Mouse (Mus musculus) hindbrain, embryonic 15.5 days (tissue): ENCODE results near the gene Dtx3. TPM values are rescaled to one million over a fixed set of nuclear protein-coding genes. Genes with fewer than 3 reads are reported as not detected.
"Not testable (repeated sequence)": the region's sequence is repeated elsewhere in the genome, so short reads cannot be mapped to it uniquely, and the experiment has no call there.

Source experiments
- ATAC-seq: fragments of 200-750 bp; cut with Nextera tagmentation; 2 replicates; pipeline ENCODE4 v1.8.0; 2017; ENCODE audit warnings: low read depth, moderate number of reproducible peaks, moderate TSS enrichment; ENCODE audit not compliant: low FRiP score
- H3K27ac ChIP-seq: fragments of 300-500 bp; sonication (generic); replicated peaks from 2 replicates; pipeline ENCODE4 v1.5.1; 2015; ENCODE audit warnings: mild to moderate bottlenecking, inconsistent platforms
- H3K27me3 ChIP-seq: fragments of 300-500 bp; sonication (generic); 2 replicates; pipeline ENCODE4 v1.6.1; 2015; ENCODE audit warnings: control low read depth, inconsistent platforms
- H3K36me3 ChIP-seq: fragments of 300-500 bp; sonication (generic); 2 replicates; pipeline ENCODE4 v1.6.1; 2015; ENCODE audit warnings: control low read depth, inconsistent platforms
- H3K4me1 ChIP-seq: fragments of 300-500 bp; sonication (generic); replicated peaks from 2 replicates; pipeline ENCODE4 v1.6.1; 2015; ENCODE audit warnings: control low read depth, inconsistent platforms
- H3K4me2 ChIP-seq: fragments of 300-500 bp; sonication (generic); 2 replicates; pipeline ENCODE4 v1.6.1; 2015; ENCODE audit warnings: moderate library complexity, mild to moderate bottlenecking, inconsistent platforms
- H3K4me3 ChIP-seq: fragments of 300-500 bp; sonication (generic); 2 replicates; pipeline ENCODE4 v1.5.1; 2015; ENCODE audit warnings: mild to moderate bottlenecking, inconsistent platforms
- H3K9ac ChIP-seq: fragments of 300-500 bp; sonication (generic); 2 replicates; pipeline ENCODE4 v1.6.1; 2015; ENCODE audit warnings: inconsistent platforms
- H3K9me3 ChIP-seq: fragments of 300-500 bp; sonication (generic); 2 replicates; pipeline ENCODE4 v1.6.1; 2016; ENCODE audit warnings: control low read depth, inconsistent platforms
- WGBS: fragments of 180-500 bp; shearing (Covaris S2); methylation state at CpG from one replicate; pipeline ENCODE4 v1.1.7; 2015; 5-methylcytosine and 5-hydroxymethylcytosine counted together
- polyA plus RNA-seq: library from polyadenylated mRNA; unstranded; fragments of >200 nt; fragmentation: Nextera tagmentation; extraction: Ambion mirVana; gene quantifications from 2 replicates; pipeline ENCODE4 v1.2.1, GENCODE M21; 2015

The Dtx3 gene
- polyA plus RNA-seq, 1 experiment from 2014 or later: 266 TPM

GRCm38 (mm10) chr10:127170837-127171272 lies 24.7 kb downstream of the Dtx3 start:
- Histone ChIP-seq H3K9me3 (no peaks in the 10 kb centered on the region), H3K4me2 (peak overlapping the region; percentile 48), H3K4me1 (peaks cover 35% of the 10 kb centered on the region), H3K36me3 (0 out of 2 replicates have a peak, but pooled peaks cover 3% of the 10 kb centered on the region), H3K9ac (no peak overlapping the region), H3K27ac (no peak overlapping the region), H3K27me3 (peaks cover 40% of the 10 kb centered on the region), H3K4me3 (peak overlapping the region; percentile 9)
- WGBS: 3% methylated on average over 29 of the region's 29 CpGs
- peak; percentile 17; the same call in 1 of the 2 replicates for ATAC-seq

GRCm38 (mm10) chr10:127170002-127170401 lies 25.5 kb downstream of the Dtx3 start:
- no peak for ATAC-seq
- H3K4me2 ChIP-seq: peak overlapping the region; percentile 48
- peak overlapping the region; percentile 9; the same call in 1 of the 2 replicates for H3K4me3 ChIP-seq
- H3K4me1 ChIP-seq: peaks cover 38% of the 10 kb centered on the region
- H3K9me3 ChIP-seq: no peaks in the 10 kb centered on the region
- peaks cover 40% of the 10 kb centered on the region for H3K27me3 ChIP-seq
- no peak overlapping the region for H3K27ac ChIP-seq
- 8% methylated on average over 22 of the region's 22 CpGs for WGBS
- H3K36me3 ChIP-seq: 0 out of 2 replicates have a peak, but pooled peaks cover 3% of the 10 kb centered on the region
- H3K9ac ChIP-seq: 0 out of 2 replicates have a peak overlapping the region, but pooled peaks have one; percentile 6

GRCm38 (mm10) chr10:127167614-127168192 lies 27.8 kb downstream of the Dtx3 start:
- Histone ChIP-seq H3K9ac (no peak overlapping the region), H3K4me3 (0 out of 2 replicates have a peak overlapping the region, but pooled peaks have one; percentile 93), H3K27me3 (peaks cover 40% of the 10 kb centered on the region), H3K36me3 (0 out of 2 replicates have a peak, but pooled peaks cover 3% of the 10 kb centered on the region), H3K27ac (no peak overlapping the region), H3K4me1 (peaks cover 38% of the 10 kb centered on the region), H3K4me2 (peak overlapping the region; percentile 84), H3K9me3 (no peaks in the 10 kb centered on the region)
- no peak for ATAC-seq
- 58% methylated on average over 10 of the region's 10 CpGs for WGBS

GRCm38 (mm10) chr10:127166771-127167613 lies 28.5 kb downstream of the Dtx3 start:
- no peak for ATAC-seq

GRCm38 (mm10) chr10:127166404-127166715 lies 29.2 kb downstream of the Dtx3 start:
- Histone ChIP-seq H3K27ac (peak overlapping the region; percentile 92), H3K27me3 (peaks cover 34% of the 10 kb centered on the region), H3K4me1 (peaks cover 38% of the 10 kb centered on the region), H3K9me3 (no peaks in the 10 kb centered on the region), H3K36me3 (no peaks in the 10 kb centered on the region), H3K9ac (peak overlapping the region; percentile 98), H3K4me2 (peak overlapping the region; percentile 84), H3K4me3 (peak overlapping the region; percentile 93)
- ATAC-seq: no peak
- 3% methylated on average over 11 of the region's 11 CpGs for WGBS

More at GRCm38 (mm10) chr10:127166771-127167613, 28.5 kb downstream of the Dtx3 start:
- H3K36me3 ChIP-seq: 0 out of 2 replicates have a peak, but pooled peaks cover 3% of the 10 kb centered on the region
- peak overlapping the region; percentile 93 for H3K4me3 ChIP-seq
- H3K27ac ChIP-seq: peak overlapping the region; percentile 92
- peaks cover 38% of the 10 kb centered on the region for H3K4me1 ChIP-seq
- H3K4me2 ChIP-seq: peak overlapping the region; percentile 84
- WGBS: 25% methylated on average over 15 of the region's 15 CpGs
- H3K27me3 ChIP-seq: peaks cover 36% of the 10 kb centered on the region
- peak overlapping the region; percentile 98 for H3K9ac ChIP-seq
- no peaks in the 10 kb centered on the region for H3K9me3 ChIP-seq

GRCm38 (mm10) chr10:127165654-127166403 lies 29.7 kb downstream of the Dtx3 start:
- H3K9ac ChIP-seq: peak overlapping the region; percentile 98
- H3K4me1 ChIP-seq: peaks cover 34% of the 10 kb centered on the region
- peak overlapping the region; percentile 93 for H3K4me3 ChIP-seq
- no peaks in the 10 kb centered on the region for H3K36me3 ChIP-seq
- H3K27ac ChIP-seq: peak overlapping the region; percentile 92
- H3K9me3 ChIP-seq: no peaks in the 10 kb centered on the region
- H3K4me2 ChIP-seq: peak overlapping the region; percentile 84
- under 1% methylated on average over 56 of the region's 56 CpGs for WGBS
- ATAC-seq: peak; percentile 57
- H3K27me3 ChIP-seq: peaks cover 30% of the 10 kb centered on the region

- Histone ChIP-seq H3K36me3 (no peaks in the 10 kb centered on the region), H3K9me3 (no peaks in the 10 kb centered on the region), H3K4me3 (peak overlapping the region; percentile 93), H3K4me1 (peaks cover 29% of the 10 kb centered on the region), H3K27ac (peak overlapping the region; percentile 92), H3K4me2 (peak overlapping the region; percentile 84), H3K9ac (peak overlapping the region; percentile 98), H3K27me3 (peaks cover 26% of the 10 kb centered on the region)
- peak; percentile 64 for ATAC-seq
- under 1% methylated on average over 42 of the region's 42 CpGs for WGBS
These were observed 30.2 kb downstream of the Dtx3 start for GRCm38 (mm10) chr10:127165354-127165653.

- ATAC-seq: peak; percentile 89
- H3K9ac ChIP-seq: peak within 1 kb of the TSS; percentile 98
- 2% methylated on average over 37 of the region's 52 CpGs for WGBS
- H3K4me2 ChIP-seq: peak within 1 kb of the TSS; percentile 84
- H3K4me1 ChIP-seq: peaks cover 25% of the 10 kb centered on the region
- H3K36me3 ChIP-seq: no peaks in the 10 kb centered on the region
- peak within 1 kb of the TSS; percentile 92 for H3K27ac ChIP-seq
- peaks cover 22% of the 10 kb centered on the region for H3K27me3 ChIP-seq
- peak within 1 kb of the TSS; percentile 93 for H3K4me3 ChIP-seq
- no peaks in the 10 kb centered on the region for H3K9me3 ChIP-seq
These were observed 30.7 kb downstream of the Dtx3 start, which contains the start of gene B4galnt1 for GRCm38 (mm10) chr10:127164631-127165353. TSS of gene B4galnt1 (plus strand) at chr10:127165225.

- Histone ChIP-seq H3K36me3 (no peaks in the 10 kb centered on the region), H3K4me3 (peak overlapping the region; percentile 93; the same call in 1 of the 2 replicates), H3K9ac (no peak overlapping the region), H3K9me3 (no peaks in the 10 kb centered on the region), H3K27me3 (peaks cover 17% of the 10 kb centered on the region), H3K4me2 (peak overlapping the region; percentile 84), H3K4me1 (peaks cover 25% of the 10 kb centered on the region), H3K27ac (peak overlapping the region; percentile 92; the same call in 1 of the 2 replicates)
- WGBS: 93% methylated on average over 4 of the region's 4 CpGs
- ATAC-seq: no peak
These were observed 31.3 kb downstream of the Dtx3 start for GRCm38 (mm10) chr10:127164190-127164589.

- not testable (repeated sequence) for H3K9me3 ChIP-seq, H3K4me3 ChIP-seq, ATAC-seq, H3K27ac ChIP-seq, H3K4me2 ChIP-seq, H3K9ac ChIP-seq, H3K27me3 ChIP-seq, H3K36me3 ChIP-seq
- WGBS: 68% methylated on average over 7 of the region's 7 CpGs
- H3K4me1 ChIP-seq: peaks cover 21% of the 10 kb centered on the region
These were observed 32.7 kb downstream of the Dtx3 start for GRCm38 (mm10) chr10:127162771-127163261.

- Histone ChIP-seq H3K9me3 (no peaks in the 10 kb centered on the region), H3K27ac (no peak overlapping the region), H3K4me1 (peaks cover 3% of the 10 kb centered on the region; the same call in 1 of the 2 replicates), H3K4me2 (no peak overlapping the region), H3K27me3 (no peaks in the 10 kb centered on the region), H3K36me3 (no peaks in the 10 kb centered on the region), H3K4me3 (no peak overlapping the region), H3K9ac (no peak overlapping the region)
- ATAC-seq: no peak
- 82% methylated on average over 3 of the region's 3 CpGs for WGBS
These were observed 34.8 kb downstream of the Dtx3 start for GRCm38 (mm10) chr10:127160728-127161127.
